Mouse (Mus musculus): Measurements from ENCODE around the gene Ankrd17. TPM values are rescaled to one million over a fixed set of nuclear protein-coding genes. Genes with fewer than 3 reads are reported as not detected.
A peak's percentile ranks its signal among the peaks of the same experiment; 100 is the strongest.

Gene Ankrd17
- polyA plus RNA-seq, 1 experiment from 2014 or later: 32.3 TPM

DNA sequence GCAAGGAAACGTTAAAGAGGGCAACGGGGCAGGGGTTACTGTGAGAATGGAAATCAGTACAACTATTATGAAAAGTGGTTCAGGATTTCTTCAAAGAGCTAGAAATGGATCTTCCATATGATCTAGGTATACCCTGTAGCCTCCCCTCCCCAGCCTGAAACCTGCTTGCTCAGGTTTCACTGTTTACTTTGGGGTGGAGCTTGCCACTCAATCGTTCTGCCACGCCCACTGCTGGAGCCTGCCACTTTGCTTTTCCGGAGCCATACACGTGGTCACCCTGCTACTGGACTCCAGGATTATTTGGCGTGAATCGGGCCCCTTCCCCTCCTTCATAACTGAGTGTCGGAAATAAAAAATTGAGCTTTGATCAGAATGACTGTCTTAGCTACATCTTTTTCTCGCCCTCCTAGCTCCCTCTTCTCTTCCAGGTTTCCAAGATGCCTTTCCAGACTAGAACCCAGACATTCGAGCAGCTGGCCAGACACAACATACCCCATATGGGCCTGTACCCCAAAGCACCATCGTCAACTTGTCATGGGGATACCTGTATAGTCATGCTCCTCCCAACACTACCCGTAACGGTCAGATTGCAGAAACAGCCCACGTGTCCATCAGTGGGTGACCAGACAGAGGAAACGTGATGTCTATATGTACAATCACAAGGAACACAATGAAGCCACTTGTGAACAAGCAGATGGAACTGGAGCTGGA lies 166.3 kb downstream of the Ankrd17 start:
- no peak overlapping the region for H3K4me2 ChIP-seq (replicated peaks)
- H3K9me3 ChIP-seq: no peaks in the 10 kb centered on the region
- ATAC-seq (ENCODE audit: low FRiP score, low read depth): no peak
- H3K36me3 ChIP-seq: no peaks in the 10 kb centered on the region
- no peak overlapping the region for H3K27ac ChIP-seq (replicated peaks)
- H3K4me1 ChIP-seq: no peaks in the 10 kb centered on the region
- 63% methylated on average over 16 of the region's 16 CpGs for WGBS
- H3K9ac ChIP-seq (replicated peaks): no peak overlapping the region
- no peaks in the 10 kb centered on the region for H3K27me3 ChIP-seq
- no peak overlapping the region for H3K4me3 ChIP-seq

DNA sequence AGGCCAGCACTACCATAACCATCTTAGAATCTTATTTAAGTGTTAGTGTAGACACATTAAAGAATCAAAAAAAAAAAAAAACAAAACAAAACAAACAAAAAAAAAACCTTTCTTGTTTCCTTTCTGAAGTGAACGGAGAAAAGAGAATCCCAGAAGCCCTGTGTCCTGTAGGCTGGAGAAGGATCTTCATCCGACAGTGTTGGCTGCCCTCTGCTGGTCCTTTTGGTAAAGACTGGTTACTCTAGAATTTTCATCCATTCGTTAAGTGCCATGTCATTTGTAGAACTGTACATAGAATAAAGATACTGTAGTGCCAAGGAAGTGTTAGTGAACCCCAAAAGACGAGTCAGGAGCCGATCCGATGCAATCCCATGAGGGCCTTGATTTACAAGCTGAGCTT lies 171.5 kb downstream of the Ankrd17 start:
- H3K9me3 ChIP-seq: no peaks in the 10 kb centered on the region
- no peak overlapping the region for H3K4me2 ChIP-seq (replicated peaks)
- H3K36me3 ChIP-seq: no peaks in the 10 kb centered on the region
- 30% methylated on average over 6 of the region's 6 CpGs for WGBS
- H3K9ac ChIP-seq (replicated peaks): no peak overlapping the region
- no peaks in the 10 kb centered on the region for H3K4me1 ChIP-seq
- no peaks in the 10 kb centered on the region for H3K27me3 ChIP-seq
- ATAC-seq (ENCODE audit: low FRiP score, low read depth): peak; percentile 60; the same call in 1 of the 2 replicates
- no peak overlapping the region for H3K27ac ChIP-seq (replicated peaks)
- no peak overlapping the region for H3K4me3 ChIP-seq

DNA sequence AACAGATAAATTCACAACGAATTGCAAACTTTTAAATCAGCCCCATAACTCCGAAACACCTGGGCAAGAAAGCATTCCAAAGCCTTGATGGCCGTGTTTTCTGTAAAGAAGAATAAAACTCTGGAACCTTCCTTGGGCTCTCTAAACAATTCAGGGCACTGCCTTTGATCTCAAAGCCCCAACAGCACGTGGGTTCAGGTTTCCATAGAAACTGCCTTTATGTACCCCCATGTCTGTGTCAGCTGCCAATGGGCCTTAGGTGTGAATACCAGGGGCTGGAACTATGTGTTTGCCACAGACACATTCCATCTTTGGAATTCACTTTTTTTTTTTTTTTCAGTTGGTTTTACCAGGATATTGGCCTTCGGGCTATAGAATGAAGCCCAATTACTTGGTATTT lies 183.6 kb downstream of the Ankrd17 start:
- Histone ChIP-seq H3K27ac (replicated peaks) (no peak overlapping the region), H3K9ac (replicated peaks) (no peak overlapping the region), H3K4me2 (replicated peaks) (no peak overlapping the region), H3K9me3 (no peaks in the 10 kb centered on the region), H3K4me1 (no peaks in the 10 kb centered on the region), H3K36me3 (no peaks in the 10 kb centered on the region), H3K27me3 (no peaks in the 10 kb centered on the region), H3K4me3 (no peak overlapping the region)
- ATAC-seq (ENCODE audit: low FRiP score, low read depth): no peak
- WGBS: 64% methylated on average over 5 of the region's 5 CpGs

DNA sequence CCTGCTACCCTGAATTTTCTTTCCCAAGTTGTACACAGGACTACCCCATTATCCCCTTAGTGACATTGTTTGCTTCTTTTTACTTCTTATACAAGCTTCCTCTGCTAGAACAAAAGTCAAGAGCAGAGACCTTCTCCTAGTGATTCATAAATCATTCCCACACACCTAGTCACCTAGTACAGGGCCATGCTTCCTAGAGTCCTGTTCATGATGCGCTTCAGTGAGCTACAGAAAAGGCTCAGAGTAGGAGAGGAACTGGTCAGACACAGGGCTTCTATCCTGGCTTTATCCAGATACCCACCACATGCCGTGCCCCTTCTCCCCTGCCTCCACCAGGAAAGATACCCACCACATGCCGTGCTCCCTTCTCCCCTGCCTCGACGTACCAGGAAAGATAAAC lies 187.3 kb downstream of the Ankrd17 start:
- Histone ChIP-seq H3K4me3 (no peak overlapping the region), H3K9ac (replicated peaks) (no peak overlapping the region), H3K27ac (replicated peaks) (no peak overlapping the region), H3K9me3 (no peaks in the 10 kb centered on the region), H3K36me3 (no peaks in the 10 kb centered on the region), H3K27me3 (no peaks in the 10 kb centered on the region), H3K4me1 (no peaks in the 10 kb centered on the region), H3K4me2 (replicated peaks) (no peak overlapping the region)
- WGBS: 81% methylated on average over 5 of the region's 5 CpGs
- ATAC-seq (ENCODE audit: low FRiP score, low read depth): no peak

DNA sequence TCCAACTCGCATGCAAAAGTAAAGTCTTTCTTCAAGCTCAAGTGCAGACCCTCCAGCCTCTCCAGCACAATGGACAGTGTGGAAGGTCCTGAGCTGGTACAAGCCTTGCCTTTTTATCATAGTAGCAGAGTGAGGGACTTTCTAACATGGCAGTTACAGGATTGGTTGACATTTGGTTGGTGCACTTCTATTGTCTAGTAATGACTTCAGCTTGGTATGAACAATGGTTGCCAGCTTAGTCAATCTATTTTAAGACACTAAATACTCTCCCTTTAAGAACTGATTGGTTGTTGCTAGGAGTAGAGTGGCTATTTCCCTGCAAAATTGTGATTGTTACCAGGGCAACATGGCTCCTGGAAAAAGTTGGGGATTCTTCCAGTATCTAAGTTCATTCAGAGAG lies 188.3 kb downstream of the Ankrd17 start:
- 81% methylated on average over 1 of the region's 1 CpGs for WGBS
- no peaks in the 10 kb centered on the region for H3K36me3 ChIP-seq
- no peak overlapping the region for H3K4me2 ChIP-seq (replicated peaks)
- ATAC-seq (ENCODE audit: low FRiP score, low read depth): no peak
- H3K4me1 ChIP-seq: no peaks in the 10 kb centered on the region
- no peaks in the 10 kb centered on the region for H3K27me3 ChIP-seq
- no peak overlapping the region for H3K4me3 ChIP-seq
- H3K27ac ChIP-seq (replicated peaks): no peak overlapping the region
- H3K9ac ChIP-seq (replicated peaks): no peak overlapping the region
- H3K9me3 ChIP-seq: no peaks in the 10 kb centered on the region

Other genes with a start within 250 kb of the Ankrd17 start
- gene Cox18, start 142.6 kb downstream of the Ankrd17 start, polyA plus RNA-seq (2016; fragmentation: Nextera tagmentation; extraction: Ambion mirVana): 24.9 and 29.6 TPM in 2 replicates
- gene Gm9958, start 627 bp upstream of the Ankrd17 start, polyA plus RNA-seq (2016; fragmentation: Nextera tagmentation; extraction: Ambion mirVana): 8.6 and 9.9 TPM in 2 replicates
- not detected in 2 replicates for gene Alb, start 94.3 kb upstream of the Ankrd17 start, polyA plus RNA-seq (2016; fragmentation: Nextera tagmentation; extraction: Ambion mirVana)
- gene Afp, start 124.2 kb upstream of the Ankrd17 start, polyA plus RNA-seq (2016; fragmentation: Nextera tagmentation; extraction: Ambion mirVana): 0.11 and 15.1 TPM in 2 replicates
- not detected in 2 replicates for gene Afm, start 152.4 kb upstream of the Ankrd17 start, polyA plus RNA-seq (2016; fragmentation: Nextera tagmentation; extraction: Ambion mirVana)
- not detected in 2 replicates for gene 5830473C10Rik, start 194.5 kb upstream of the Ankrd17 start, polyA plus RNA-seq (2016; fragmentation: Nextera tagmentation; extraction: Ambion mirVana)